Mouse (Mus musculus) adrenal gland, postnatal 4 days (tissue): ENCODE results near the gene Gm11239. TPM values are rescaled to one million over a fixed set of nuclear protein-coding genes. Genes with fewer than 3 reads are reported as not detected.
"Not testable (repeated sequence)": the region's sequence is repeated elsewhere in the genome, so short reads cannot be mapped to it uniquely, and the experiment has no call there.

Source experiments
- DNase-seq, 2 experiments: peaks; one replicate each; pipeline ENCODE4 v3.0.0; 2021 to 2022; ENCODE audit warnings: low spot score in 2 of 2, mixed read lengths in 2 of 2
- long read RNA-seq, 2 experiments: library from polyadenylated mRNA; stranded (forward); transcript quantifications; one replicate each; pipeline ENCODE4 v2.0.0; 2021
- total RNA-seq, 2 experiments: library from RNA; stranded (reverse); gene quantifications; 2 replicates each; pipeline ENCODE4 v1.2.3; 2021

Gene Gm11239
- total RNA-seq = not detected
- long read RNA-seq, experiment 1 = 0 reads
- long read RNA-seq, experiment 2 = 0 reads

GRCm38 (mm10) chr4:73668054-73668453, at the start of gene Gm11239:
Gene Gm11239, plus strand, starts transcription at chr4:73668354.
- DNase-seq = not testable (repeated sequence)

GRCm38 (mm10) chr4:73622684-73623083, 45.5 kb upstream of the Gm11239 start, which contains the start of gene Gm11237:
Gene Gm11237, plus strand, starts transcription at chr4:73622984.
- not testable (repeated sequence) for DNase-seq

GRCm38 (mm10) chr4:73637821-73638220, 30.3 kb upstream of the Gm11239 start, which contains the start of gene Gm11236:
Gene Gm11236, plus strand, starts transcription at chr4:73638121.
- not testable (repeated sequence) for DNase-seq

- not testable (repeated sequence) for DNase-seq
These were observed 6.3 kb upstream of the Gm11239 start for GRCm38 (mm10) chr4:73661864-73662263.

GRCm38 (mm10) chr4:73683216-73683615, 15.1 kb downstream of the Gm11239 start, which contains the start of gene Gm428:
Gene Gm428, plus strand, starts transcription at chr4:73683516.
- DNase-seq = not testable (repeated sequence)

GRCm38 (mm10) chr4:73718761-73719160, 50.6 kb downstream of the Gm11239 start:
- DNase-seq = no peak

GRCm38 (mm10) chr4:73719819-73720218, 51.7 kb downstream of the Gm11239 start:
- DNase-seq = no peak

Other genes with a start within 250 kb of the Gm11239 start
- gene Gm11238, start 60.5 kb upstream of the Gm11239 start, total RNA-seq = not detected
- not detected for gene Gm11237, start 45.4 kb upstream of the Gm11239 start, total RNA-seq
- gene Gm11236, start 30.2 kb upstream of the Gm11239 start, total RNA-seq = not detected
- gene Gm428, start 15.2 kb downstream of the Gm11239 start, total RNA-seq = not detected
- gene Rasef, start 122.6 kb downstream of the Gm11239 start, total RNA-seq = under 1 TPM; 0.11 to 0.92 TPM
- gene Gm11758, start 207.9 kb downstream of the Gm11239 start, total RNA-seq = not detected
- gene Gm11757, start 222.8 kb downstream of the Gm11239 start, total RNA-seq = not detected
- not detected for gene Gm13871, start 237.6 kb downstream of the Gm11239 start, total RNA-seq